Mouse (Mus musculus): Measurements from ENCODE around the gene Iqcf1.

GRCm38 (mm10) chr9:106477649-106478048, 22.1 kb upstream of the Iqcf1 start:
- no peak for TF ChIP-seq CTCF (IDR thresholded peaks at IDR 0.05; ENCODE audit: extremely low read depth, insufficient read depth, low read length)
- TF ChIP-seq POLR2A (IDR thresholded peaks at IDR 0.05; ENCODE audit: extremely low read depth, insufficient read depth, low read length): no peak
